In genomic region chr12:3761591-3762295, GRCm38 (mm10) we compare ENCODE assay signal across 13 mouse cellular contexts. TPM values are rescaled to one million over a fixed set of nuclear protein-coding genes. Genes with fewer than 3 reads are reported as not detected.
DNase-seq lines count a peak whose midpoint lies in the region; ATAC-seq and TF ChIP-seq lines count a peak whose summit lies in the region.
"Had no signal": no experiment of that assay in that cellular context is flagged by ENCODE, and none has a peak within 500 bp of the region (broad histone marks: within the 10 kb centered on the region; RNA-seq: fewer than 3 reads in every experiment).

No protein-coding gene starts in this region.

- peak overlapping the region; percentile 37; the same call in 1 of the 2 replicates for H3K27ac ChIP-seq in left cerebral cortex, adult 2 months
- H3K27ac ChIP-seq in hindbrain, postnatal 0 days, result peak overlapping the region; percentile 69
- H3K27ac ChIP-seq: heart, embryonic 15.5 days; intestine, embryonic 15.5 days; liver, embryonic 15.5 days had no signal

- TF ChIP-seq POLR2A in brain, embryonic 14.5 days (IDR thresholded peaks at IDR 0.05; ENCODE audit: borderline replicate concordance, extremely low read depth, insufficient read depth, insufficient read length, poor library complexity, severe bottlenecking), result no peak

- no peaks in the 10 kb centered on the region for H3K27me3 ChIP-seq in hindbrain, postnatal 0 days (ENCODE audit: insufficient read depth, low read length)
- H3K27me3 ChIP-seq: heart, embryonic 15.5 days; intestine, embryonic 15.5 days; liver, embryonic 15.5 days had no signal

- no peak for TF ChIP-seq CTCF in left cerebral cortex, adult 2 months (IDR thresholded peaks at IDR 0.05)
- no peak for TF ChIP-seq CTCF in brain, embryonic 14.5 days (IDR thresholded peaks at IDR 0.05; ENCODE audit: borderline replicate concordance, extremely low read depth, insufficient read depth, insufficient read length)
- TF ChIP-seq CTCF in hindbrain, postnatal 0 days (IDR thresholded peaks at IDR 0.05; ENCODE audit: low read depth), result no peak

- no peak for DNase-seq in left cerebral cortex, adult 2 months (ENCODE audit: extremely low spot score in 1 of 2, low spot score in 2 of 2)
- DNase-seq in left cerebral cortex, adult 11 months (ENCODE audit: low spot score), result no peak
- DNase-seq in brain, embryonic 14.5 days (ENCODE audit: low read depth), result peak; percentile 72
- DNase-seq in cerebellum, adult 18-20 months, result peak; percentile 93
- DNase-seq in hindbrain, postnatal 0 days (ENCODE audit: low spot score), result peak; percentile 81
- no peak for DNase-seq in embryo, embryonic 10.5 days (ENCODE audit: low spot score)
- no peak for DNase-seq in heart, adult 9 months (ENCODE audit: low spot score in 2 of 2)
- DNase-seq: gastrocnemius, postnatal 36 days; lung, postnatal 4 days; thymus, postnatal 36 days had no signal

- H3K9me3 ChIP-seq in hindbrain, postnatal 0 days (ENCODE audit: low read length), result no peaks in the 10 kb centered on the region
- H3K9me3 ChIP-seq: heart, embryonic 15.5 days; intestine, embryonic 15.5 days; liver, embryonic 15.5 days had no signal

- H3K9ac ChIP-seq in hindbrain, postnatal 0 days (replicated peaks; ENCODE audit: low read length), result no peak overlapping the region
- H3K9ac ChIP-seq: heart, embryonic 15.5 days; intestine, embryonic 15.5 days; liver, embryonic 15.5 days had no signal

- no peak overlapping the region for H3K4me3 ChIP-seq in left cerebral cortex, adult 2 months
- no peak overlapping the region for H3K4me3 ChIP-seq in hindbrain, postnatal 0 days (ENCODE audit: low read length)
- H3K4me3 ChIP-seq: heart, embryonic 15.5 days; intestine, embryonic 15.5 days; liver, embryonic 15.5 days had no signal

- intact Hi-C loops in left cerebral cortex, adult 2 months (cut with DNase I), result no loop called here

- WGBS in hindbrain, postnatal 0 days, result 46% methylated on average over 6 of the region's 6 CpGs

- peak; percentile 87 for ATAC-seq in hindbrain, postnatal 0 days
- ATAC-seq: intestine, embryonic 15.5 days had no signal

- no peaks in the 10 kb centered on the region for H3K4me1 ChIP-seq in hindbrain, postnatal 0 days (ENCODE audit: insufficient read depth, low read length)

- H3K36me3 ChIP-seq in hindbrain, postnatal 0 days (ENCODE audit: insufficient read depth, low read length), result no peaks in the 10 kb centered on the region
- H3K36me3 ChIP-seq: heart, embryonic 15.5 days; intestine, embryonic 15.5 days; liver, embryonic 15.5 days had no signal

- no peak overlapping the region for H3K4me2 ChIP-seq in hindbrain, postnatal 0 days (ENCODE audit: low read depth, low read length)
- H3K4me2 ChIP-seq: heart, embryonic 15.5 days; intestine, embryonic 15.5 days; liver, embryonic 15.5 days had no signal

RNA-seq across cellular contexts. Expression of gene Dnmt3a, which starts 44.1 kb away (rescaled TPM):
- 100 to 1,000 TPM in 1 of 2 experiments, 10 to 100 TPM in 1; 99.8 to 116 TPM for total RNA-seq in left cerebral cortex, adult 2 months (2021)
- polyA plus RNA-seq in brain, embryonic 14.5 days (2012; rRNA removed), result 36.2 and 54.8 TPM in 2 replicates
- 81.8 and 90.3 TPM in 2 replicates for total RNA-seq in hindbrain, postnatal 0 days (2014; rRNA removed)
- polyA plus RNA-seq in hindbrain, postnatal 0 days (2015; fragmentation: Nextera tagmentation; extraction: Ambion mirVana), result 133 and 134 TPM in 2 replicates

Comparison
In these comparisons a context has a peak if more than half of its experiments do, and no peak if none do; other contexts are left out.
1. DNase-seq: peak in brain, embryonic 14.5 days (single experiment), cerebellum, adult 18-20 months (2 of 2) and hindbrain, postnatal 0 days (single experiment); none in left cerebral cortex, adult 2 months (0 of 2), left cerebral cortex, adult 11 months (single experiment), embryo, embryonic 10.5 days (single experiment) and heart, adult 9 months (0 of 2).